In genomic region chr19:32123196-32123595, GRCm38 (mm10) we compare ENCODE assay signal across 19 mouse cellular contexts. TPM values are rescaled to one million over a fixed set of nuclear protein-coding genes. Genes with fewer than 3 reads are reported as not detected.
DNase-seq lines count a peak whose midpoint lies in the region; ATAC-seq lines count a peak whose summit lies in the region.
"Had no signal": no experiment of that assay in that cellular context is flagged by ENCODE, and none has a peak within 500 bp of the region (broad histone marks: within the 10 kb centered on the region; RNA-seq: fewer than 3 reads in every experiment).

No protein-coding gene starts in this region.

- peak; percentile 37 to 38 for DNase-seq in cerebellum, postnatal 10 days
- DNase-seq in heart, adult 11 months: peak; percentile 84
- no peak for DNase-seq in heart, postnatal 25 days (ENCODE audit: low spot score)
- DNase-seq in layer of hippocampus, adult 18-20 months (ENCODE audit: low spot score in 2 of 2): peak; percentile 50 to 82
- DNase-seq in layer of hippocampus, adult 9-11 months: peak; percentile 69
- no peak for DNase-seq in adrenal gland, adult 8-10 months
- DNase-seq in adrenal gland, adult 2 months: no peak
- DNase-seq: adrenal gland, postnatal 25 days; B cell, adult 2 months; cerebellum, adult 11-12 months; cerebellum, adult 9-10 months; cerebellum, postnatal 36 days; gastrocnemius, adult 2 months; gastrocnemius, postnatal 25 days; heart, postnatal 4 days had no signal

- no peak for ATAC-seq in cerebellum, adult (ENCODE audit: insufficient number of reproducible peaks, low FRiP score, low TSS enrichment)
- ATAC-seq: CD4-positive, CD25-positive, alpha-beta regulatory T cell, adult 4 months; hindbrain, embryonic 16.5 days; inflammation-experienced regulatory T-cells, adult 6 months had no signal

- intact Hi-C loops in heart, postnatal 25 days (cut with DNase I): no loop called here

RNA-seq across cellular contexts. Expression of gene Asah2, which starts 15.2 kb away (rescaled TPM):
- 10 to 100 TPM; 11.3 to 12.3 TPM for total RNA-seq in heart, postnatal 25 days (2021)
- 1 to 10 TPM; 8.3 to 8.9 TPM for total RNA-seq in layer of hippocampus, adult 18-20 months (2021)
- total RNA-seq in adrenal gland, adult 8-10 months (2022): 10 to 100 TPM; 27.8 to 40.4 (median 33.7) TPM
- 10 to 100 TPM; 20.5 to 25.7 TPM for total RNA-seq in adrenal gland, adult 2 months (2021)
- 12.1 and 13.0 TPM in 2 replicates for polyA plus RNA-seq in adrenal gland, adult 2 months (2012; rRNA removed)

Comparison
In these comparisons a context has a peak if more than half of its experiments do, and no peak if none do; other contexts are left out.
1. DNase-seq: peak in cerebellum, postnatal 10 days (2 of 2), heart, adult 11 months (single experiment), layer of hippocampus, adult 18-20 months (2 of 2) and layer of hippocampus, adult 9-11 months (single experiment); none in heart, postnatal 25 days (single experiment), adrenal gland, adult 8-10 months (single experiment) and adrenal gland, adult 2 months (single experiment).